Mouse (Mus musculus) macrophage (primary cell): Measurements from ENCODE around the gene Sox5. TPM values are rescaled to one million over a fixed set of nuclear protein-coding genes. Genes with fewer than 3 reads are reported as not detected.

ENCODE experiments used
- H3K27ac ChIP-seq: fragments of 350-480 bp; formaldehyde crosslinking; 2 replicates; pipeline ENCODE4 v1.9.0; 2021
- H3K36me3 ChIP-seq: fragments of 350-480 bp; formaldehyde crosslinking; 2 replicates; pipeline ENCODE4 v1.9.0; 2021; ENCODE audit errors: inconsistent target
- H3K4me3 ChIP-seq: fragments of 350-480 bp; formaldehyde crosslinking; 2 replicates; pipeline ENCODE4 v1.9.0; 2021; ENCODE audit errors: inconsistent target
- H3K79me2 ChIP-seq: fragments of 350-480 bp; formaldehyde crosslinking; 2 replicates; pipeline ENCODE4 v1.9.0; 2021; ENCODE audit errors: inconsistent target
- WGBS: methylation state at CpG from one replicate; pipeline ENCODE4 v1.1.7; 2026; ENCODE audit warnings: inconsistent platforms; ENCODE audit not compliant: missing documents; 5-methylcytosine and 5-hydroxymethylcytosine counted together
- polyA plus RNA-seq: library from polyadenylated mRNA; stranded (reverse); fragments of 250-400 nt; gene quantifications from 3 replicates; pipeline ENCODE4 v1.2.4, GENCODE M21; 2018; ENCODE audit warnings: inconsistent platforms

Gene Sox5
- polyA plus RNA-seq, 1 experiment from 2014 or later = not detected

DNA sequence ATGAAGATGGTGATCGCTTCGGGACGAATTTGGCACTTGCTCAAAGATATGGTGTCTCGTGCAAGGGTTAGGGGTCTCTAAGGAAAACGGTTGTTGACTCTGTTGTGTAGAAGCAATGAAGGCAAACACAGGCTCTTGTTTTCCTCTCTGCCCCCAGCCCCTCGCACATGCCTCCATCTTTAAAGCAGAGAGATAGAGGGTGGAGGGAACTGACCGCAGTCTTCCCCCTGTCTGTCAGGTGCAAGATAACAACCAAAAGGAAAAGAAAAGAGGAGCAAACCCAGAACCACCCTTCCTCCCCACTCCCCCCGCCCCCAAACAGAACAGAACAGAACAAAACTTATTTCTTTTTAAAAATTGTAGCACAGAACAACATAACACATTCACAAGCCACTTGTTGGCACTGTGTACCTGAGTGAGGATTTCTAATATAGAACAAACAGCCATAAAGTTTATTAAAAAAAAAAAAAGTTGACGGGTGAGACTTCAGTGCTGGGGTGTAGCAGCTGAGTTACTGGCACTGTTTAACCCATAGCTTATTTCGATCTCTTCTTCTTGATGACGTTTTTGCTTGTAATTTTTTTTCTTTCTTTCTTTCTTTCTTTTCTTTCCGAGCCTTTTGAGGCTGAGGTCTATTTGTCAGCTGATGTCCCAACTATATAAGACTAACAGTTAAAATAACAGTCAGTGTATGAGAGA, 949.1 kb downstream of the Sox5 start:
- 80% methylated on average over 12 of the region's 12 CpGs for WGBS
- Histone ChIP-seq H3K36me3 (no peaks in the 10 kb centered on the region), H3K79me2 (no peaks in the 10 kb centered on the region), H3K4me3 (no peak overlapping the region), H3K27ac (no peak overlapping the region)

GRCm38 (mm10) chr6:143831246-143831645, 950.5 kb downstream of the Sox5 start:
- Histone ChIP-seq H3K36me3 (no peaks in the 10 kb centered on the region), H3K27ac (no peak overlapping the region), H3K79me2 (no peaks in the 10 kb centered on the region), H3K4me3 (no peak overlapping the region)
- 91% methylated on average over 4 of the region's 4 CpGs for WGBS

DNA sequence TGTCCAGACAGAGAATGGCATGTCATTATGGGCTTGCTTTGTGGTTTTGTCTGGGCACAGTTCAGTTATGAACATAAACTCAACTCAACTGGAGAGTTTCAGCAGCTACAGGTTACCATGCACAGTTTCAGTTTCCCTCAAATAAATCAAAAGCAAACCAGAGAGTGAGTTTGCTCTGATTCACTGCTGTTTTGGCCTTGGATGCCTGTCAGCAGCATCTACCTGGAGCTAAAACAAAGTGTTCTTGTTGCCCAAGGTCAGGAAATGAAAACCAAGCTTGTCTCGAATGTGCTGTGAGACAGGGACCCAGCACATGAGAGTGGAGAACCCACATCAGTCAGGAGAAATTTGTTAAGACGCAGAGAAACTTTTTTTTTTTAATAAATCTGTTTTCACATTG, 951.6 kb downstream of the Sox5 start:
- H3K27ac ChIP-seq = no peak overlapping the region
- 60% methylated on average over 2 of the region's 2 CpGs for WGBS
- no peaks in the 10 kb centered on the region for H3K36me3 ChIP-seq
- no peak overlapping the region for H3K4me3 ChIP-seq
- no peaks in the 10 kb centered on the region for H3K79me2 ChIP-seq

- Histone ChIP-seq H3K79me2 (no peaks in the 10 kb centered on the region), H3K27ac (no peak overlapping the region), H3K36me3 (no peaks in the 10 kb centered on the region), H3K4me3 (no peak overlapping the region)
- WGBS = 8% methylated on average over 5 of the region's 5 CpGs
Observed at GRCm38 (mm10) chr6:143826786-143827185, 955.0 kb downstream of the Sox5 start.

DNA sequence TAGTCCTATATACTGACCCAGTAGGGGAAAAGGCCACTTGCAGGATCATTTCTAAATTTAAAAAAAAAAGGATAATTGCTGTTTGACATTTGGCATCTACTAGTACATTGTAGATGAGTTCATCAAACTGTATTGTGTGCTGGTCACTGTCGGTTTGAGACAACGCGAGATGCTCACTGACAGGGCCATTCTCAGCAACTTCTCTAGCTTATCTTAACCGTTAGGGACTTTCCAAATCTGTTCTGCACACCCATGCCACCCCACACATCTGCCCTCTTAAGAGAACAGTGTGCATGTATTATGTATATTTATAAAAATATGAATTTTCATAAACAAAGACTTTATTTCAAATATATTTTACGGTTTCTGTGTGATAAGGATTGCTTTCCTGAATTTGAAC, 955.8 kb downstream of the Sox5 start:
- WGBS = 98% methylated on average over 5 of the region's 5 CpGs
- Histone ChIP-seq H3K4me3 (no peak overlapping the region), H3K27ac (no peak overlapping the region), H3K36me3 (no peaks in the 10 kb centered on the region), H3K79me2 (no peaks in the 10 kb centered on the region)

DNA sequence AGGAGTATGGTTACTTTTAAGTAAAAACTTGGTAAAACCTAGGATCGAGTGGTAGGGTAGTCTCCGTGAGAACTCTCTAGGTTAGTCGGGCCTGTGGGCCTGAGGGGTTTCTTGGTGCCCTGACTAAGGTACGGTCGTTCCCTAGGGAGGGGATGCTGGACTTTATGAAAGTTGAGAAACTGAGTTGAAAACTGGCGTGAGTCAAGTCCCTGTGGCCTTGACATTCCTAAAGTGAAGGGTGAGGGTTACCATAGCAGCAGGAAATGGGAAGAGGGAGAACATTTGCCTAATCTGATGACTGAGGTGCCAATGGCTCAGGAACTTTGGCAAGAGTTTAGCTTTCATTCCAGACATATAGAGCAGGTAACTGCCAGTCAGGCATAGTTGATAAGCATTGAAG, 956.7 kb downstream of the Sox5 start:
- no peak overlapping the region for H3K4me3 ChIP-seq
- H3K79me2 ChIP-seq = no peaks in the 10 kb centered on the region
- no peak overlapping the region for H3K27ac ChIP-seq
- WGBS = 96% methylated on average over 6 of the region's 6 CpGs
- H3K36me3 ChIP-seq = no peaks in the 10 kb centered on the region

GRCm38 (mm10) chr6:143788446-143788845, 993.3 kb downstream of the Sox5 start:
- H3K27ac ChIP-seq = no peak overlapping the region
- H3K79me2 ChIP-seq = no peaks in the 10 kb centered on the region
- H3K4me3 ChIP-seq = no peak overlapping the region
- H3K36me3 ChIP-seq = no peaks in the 10 kb centered on the region
- WGBS = 96% methylated on average over 2 of the region's 2 CpGs

GRCm38 (mm10) chr6:143787360-143787759, 994.4 kb downstream of the Sox5 start:
- WGBS = 71% methylated on average over 5 of the region's 5 CpGs

GRCm38 (mm10) chr6:143785685-143786084, 996.1 kb downstream of the Sox5 start:
- H3K79me2 ChIP-seq = no peaks in the 10 kb centered on the region
- no peak overlapping the region for H3K27ac ChIP-seq
- H3K4me3 ChIP-seq = no peak overlapping the region
- WGBS = 88% methylated on average over 4 of the region's 4 CpGs
- H3K36me3 ChIP-seq = no peaks in the 10 kb centered on the region

More at GRCm38 (mm10) chr6:143787360-143787759, 994.4 kb downstream of the Sox5 start:
- no peaks in the 10 kb centered on the region for H3K36me3 ChIP-seq
- H3K4me3 ChIP-seq = no peak overlapping the region
- no peaks in the 10 kb centered on the region for H3K79me2 ChIP-seq
- no peak overlapping the region for H3K27ac ChIP-seq
